Comparison of ENCODE assay signal across 9 mouse cellular contexts in the genomic region with DNA sequence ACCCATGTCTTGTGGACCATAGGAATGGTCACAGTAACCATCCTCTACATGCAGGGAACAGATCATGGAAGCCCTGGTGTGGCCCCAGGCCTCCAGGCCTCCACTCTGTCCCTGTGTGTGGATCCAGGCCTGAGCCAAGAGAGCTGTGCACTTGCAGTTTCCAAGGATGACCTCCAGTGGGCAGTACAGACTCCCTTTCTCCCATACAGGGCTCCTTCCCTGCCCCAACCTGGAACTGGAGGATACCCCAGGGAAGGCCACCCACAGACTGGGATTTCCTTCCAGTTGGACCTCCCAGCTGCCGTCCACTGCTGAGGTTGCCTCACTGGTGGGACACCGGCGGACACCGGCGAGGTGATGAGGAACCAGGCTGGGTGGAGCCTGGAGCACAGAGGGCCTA. TPM values are rescaled to one million over a fixed set of nuclear protein-coding genes. Genes with fewer than 3 reads are reported as not detected.
DNase-seq lines count a peak whose midpoint lies in the region; ATAC-seq and TF ChIP-seq lines count a peak whose summit lies in the region.
"Had no signal": no experiment of that assay in that cellular context is flagged by ENCODE, and none has a peak within 500 bp of the region (broad histone marks: within the 10 kb centered on the region; RNA-seq: fewer than 3 reads in every experiment).

No protein-coding gene starts in this region.

- no peak for TF ChIP-seq POLR2A in cerebellum, adult 2 months (IDR thresholded peaks at IDR 0.05; ENCODE audit: borderline replicate concordance, insufficient read depth, low read length)
- TF ChIP-seq POLR2A in lung, adult 2 months (IDR thresholded peaks at IDR 0.05; ENCODE audit: borderline replicate concordance, extremely low read depth, low read depth, low read length), result no peak

- H3K4me3 ChIP-seq in cerebellum, adult 2 months (replicated peaks; ENCODE audit: insufficient read depth, low read depth, low read length), result no peak overlapping the region
- no peak overlapping the region for H3K4me3 ChIP-seq in lung, adult 2 months (replicated peaks; ENCODE audit: extremely low read depth, low read depth, low read length)
- H3K4me3 ChIP-seq in forebrain, postnatal 0 days (ENCODE audit: low read depth, low read length), result no peak overlapping the region

- DNase-seq in cerebellum, adult 2 months, result no peak
- DNase-seq in cerebellum, adult 9-10 months, result no peak
- no peak for DNase-seq in lung, adult 2 months
- DNase-seq in lung, adult 18-20 months, result no peak
- DNase-seq in forebrain, postnatal 0 days, result no peak
- peak; percentile 23 for DNase-seq in lung, postnatal 14 days
- DNase-seq in frontal cortex, postnatal 25 days (ENCODE audit: low spot score in 2 of 2), result no peak
- DNase-seq in gastrocnemius, postnatal 4 days (ENCODE audit: low spot score in 2 of 2), result no peak

- no peaks in the 10 kb centered on the region for H3K9me3 ChIP-seq in forebrain, postnatal 0 days (ENCODE audit: low read length)

- H3K27me3 ChIP-seq in cerebellum, adult 2 months (ENCODE audit: control insufficient read depth, insufficient read depth, low read length), result no peaks in the 10 kb centered on the region
- no peaks in the 10 kb centered on the region for H3K27me3 ChIP-seq in forebrain, postnatal 0 days (ENCODE audit: insufficient read depth, low read length)

- no peaks in the 10 kb centered on the region for H3K36me3 ChIP-seq in forebrain, postnatal 0 days (ENCODE audit: insufficient read depth)

- no peak overlapping the region for H3K27ac ChIP-seq in cerebellum, adult 2 months (ENCODE audit: insufficient read depth, low read length)
- H3K27ac ChIP-seq in forebrain, postnatal 0 days (ENCODE audit: low read depth, low read length), result no peak overlapping the region

- peak; percentile 69 for TF ChIP-seq CTCF in cerebellum, adult 2 months (IDR thresholded peaks at IDR 0.05; ENCODE audit: borderline replicate concordance, insufficient read depth, low read depth, low read length)
- peak; percentile 59 for TF ChIP-seq CTCF in lung, adult 2 months (IDR thresholded peaks at IDR 0.05; ENCODE audit: insufficient read depth, low read length)
- TF ChIP-seq CTCF in forebrain, postnatal 0 days (IDR thresholded peaks at IDR 0.05; ENCODE audit: low read depth), result peak; percentile 58

- peaks cover 3% of the 10 kb centered on the region; the same call in 1 of the 2 replicates for H3K4me1 ChIP-seq in cerebellum, adult 2 months (ENCODE audit: control insufficient read depth, insufficient read depth, low read length)
- H3K4me1 ChIP-seq in lung, adult 2 months (ENCODE audit: control insufficient read depth, insufficient read depth, low read length), result no peaks in the 10 kb centered on the region
- no peaks in the 10 kb centered on the region for H3K4me1 ChIP-seq in forebrain, postnatal 0 days (ENCODE audit: insufficient read depth)

- no peak overlapping the region for H3K4me2 ChIP-seq in forebrain, postnatal 0 days (ENCODE audit: low read depth)

- 43% methylated on average over 5 of the region's 5 CpGs for WGBS in cerebellum, adult 2 months
- WGBS in lung, adult 2 months, result 62% methylated on average over 5 of the region's 5 CpGs
- WGBS in forebrain, postnatal 0 days, result 43% methylated on average over 5 of the region's 5 CpGs

- H3K9ac ChIP-seq in forebrain, postnatal 0 days, result no peak overlapping the region

- no peak for ATAC-seq in forebrain, postnatal 0 days

RNA-seq across cellular contexts. Expression of a gene that starts 29.6 kb away (rescaled TPM):
- 3.1 and 3.7 TPM in 2 replicates for polyA plus RNA-seq in cerebellum, adult 2 months (2012; rRNA removed)
- polyA plus RNA-seq in lung, adult 2 months (2012; rRNA removed), result 86.3 and 92.3 TPM in 2 replicates
- total RNA-seq in forebrain, postnatal 0 days (2014; rRNA removed), result 6.6 and 8.2 TPM in 2 replicates
- polyA plus RNA-seq in forebrain, postnatal 0 days (2015; fragmentation: Nextera tagmentation; extraction: Ambion mirVana), result 3.1 and 4.6 TPM in 2 replicates
- 10 to 100 TPM; 10.2 to 10.6 TPM for total RNA-seq in gastrocnemius, postnatal 4 days (2021)

RNA-seq across cellular contexts. Expression of a gene that starts 56.5 kb away (rescaled TPM):
- polyA plus RNA-seq in cerebellum, adult 2 months (2012; rRNA removed), result 0.63 and 0.67 TPM in 2 replicates
- not detected in 2 replicates for polyA plus RNA-seq in lung, adult 2 months (2012; rRNA removed)
- total RNA-seq in forebrain, postnatal 0 days (2014; rRNA removed), result 1.8 and 6.1 TPM in 2 replicates
- 1.5 and 1.9 TPM in 2 replicates for polyA plus RNA-seq in forebrain, postnatal 0 days (2015; fragmentation: Nextera tagmentation; extraction: Ambion mirVana)
- not detected for total RNA-seq in gastrocnemius, postnatal 4 days (2021)
- polyA plus RNA-seq: gonadal fat pad, adult 2 months had no signal

Comparison
In these comparisons a context has a peak if more than half of its experiments do, and no peak if none do; other contexts are left out.
1. RNA of a gene that starts 29.6 kb away (polyA plus RNA-seq): 86.3 to 92.3 TPM in lung, adult 2 months; 3.1 to 4.6 TPM in forebrain, postnatal 0 days and 3.1 to 3.7 TPM in cerebellum, adult 2 months; every median in the first group is over 10 times any median in the second.
2. Peak in every context shown above with its lines, with median percentiles within 50 percentile points of each other: CTCF ChIP-seq.